Mouse (Mus musculus) stomach, postnatal 0 days (tissue): Measurements from ENCODE around the gene Nxnl1. TPM values are rescaled to one million over a fixed set of nuclear protein-coding genes. Genes with fewer than 3 reads are reported as not detected.

Experiments
- ATAC-seq: fragments of 200-750 bp; cut with Nextera tagmentation; 2 replicates; pipeline ENCODE4 v1.8.0; 2017; ENCODE audit not compliant: low FRiP score, low TSS enrichment
- DNase-seq: peaks from one replicate; pipeline ENCODE4 v3.0.0-alpha.2; 2016; ENCODE audit warnings: low spot score
- H3K27ac ChIP-seq: fragments of 300-500 bp; sonication (generic); replicated peaks from 2 replicates; pipeline ENCODE4 v1.5.1; 2014; ENCODE audit warnings: mild to moderate bottlenecking, control low read depth
- H3K27me3 ChIP-seq: fragments of 300-500 bp; sonication (generic); 2 replicates; pipeline ENCODE4 v1.6.1; 2014; ENCODE audit warnings: low read length; ENCODE audit not compliant: control insufficient read depth, insufficient read depth
- H3K36me3 ChIP-seq: fragments of 300-500 bp; sonication (generic); 2 replicates; pipeline ENCODE4 v1.6.1; 2014; ENCODE audit warnings: low read length, mixed read lengths; ENCODE audit not compliant: control insufficient read depth, insufficient read depth
- H3K4me1 ChIP-seq: fragments of 300-500 bp; sonication (generic); replicated peaks from 2 replicates; pipeline ENCODE4 v1.6.1; 2014; ENCODE audit warnings: antibody characterized with exemption; ENCODE audit not compliant: control insufficient read depth, insufficient read depth
- H3K4me2 ChIP-seq: fragments of 300-500 bp; sonication (generic); replicated peaks from 2 replicates; pipeline ENCODE4 v1.6.1; 2014; ENCODE audit warnings: low read depth, mild to moderate bottlenecking, control low read depth, moderate library complexity
- H3K4me3 ChIP-seq: fragments of 300-500 bp; sonication (generic); 2 replicates; pipeline ENCODE4 v1.5.1; 2014; ENCODE audit warnings: low read depth, low read length, control low read depth
- H3K9ac ChIP-seq: fragments of 300-500 bp; sonication (generic); 2 replicates; pipeline ENCODE4 v1.6.1; 2014; ENCODE audit warnings: mild to moderate bottlenecking, low read length, control low read depth, mixed read lengths
- H3K9me3 ChIP-seq: fragments of 300-500 bp; sonication (generic); 2 replicates; pipeline ENCODE4 v1.6.1; 2016; ENCODE audit warnings: low read length; ENCODE audit not compliant: control insufficient read depth
- CTCF ChIP-seq: IDR thresholded peaks from 2 replicates; pipeline ENCODE4 v1.5.1; 2016; ENCODE audit warnings: antibody characterized with exemption, low read depth, mild to moderate bottlenecking, moderate library complexity
- EP300 ChIP-seq: optimal IDR thresholded peaks from 2 replicates; pipeline ENCODE3; 2016; ENCODE audit warnings: antibody characterized with exemption
- WGBS: fragments of 180-500 bp; shearing (Covaris S2); extraction: QIAGEN DNeasy Blood & Tissue Kit; methylation state at CpG from one replicate; pipeline ENCODE4 v1.1.7; 2014; 5-methylcytosine and 5-hydroxymethylcytosine counted together
- polyA plus RNA-seq: library from polyadenylated mRNA; unstranded; fragments of >200 nt; fragmentation: Nextera tagmentation; extraction: Ambion mirVana; gene quantifications from 2 replicates; pipeline ENCODE4 v1.2.1, GENCODE M21; 2015

Nxnl1 gene
- polyA plus RNA-seq, 1 experiment from 2014 or later: 0.04 TPM

- no peaks in the 10 kb centered on the region; the same call in 1 of the 2 replicates for H3K4me1 ChIP-seq
- H3K9ac ChIP-seq: no peak overlapping the region
- no peaks in the 10 kb centered on the region for H3K36me3 ChIP-seq
- no peak for DNase-seq
- no peak overlapping the region for H3K27ac ChIP-seq
- WGBS: 59% methylated on average over 1 of the region's 1 CpGs
- H3K9me3 ChIP-seq: no peaks in the 10 kb centered on the region
- no peaks in the 10 kb centered on the region for H3K27me3 ChIP-seq
- H3K4me2 ChIP-seq: no peak overlapping the region
- ATAC-seq: no peak
- TF ChIP-seq EP300 (no peak), CTCF (no peak)
- H3K4me3 ChIP-seq: no peak overlapping the region
Measured at GRCm38 (mm10) chr8:71579009-71579408, 12.6 kb upstream of the Nxnl1 start.

GRCm38 (mm10) chr8:71577856-71578387, 11.5 kb upstream of the Nxnl1 start:
- Histone ChIP-seq H3K9me3 (no peaks in the 10 kb centered on the region), H3K4me3 (no peak overlapping the region), H3K9ac (no peak overlapping the region), H3K27ac (no peak overlapping the region), H3K36me3 (no peaks in the 10 kb centered on the region), H3K4me2 (no peak overlapping the region), H3K27me3 (no peaks in the 10 kb centered on the region), H3K4me1 (no peaks in the 10 kb centered on the region; the same call in none of the 2 replicates)
- WGBS: 70% methylated on average over 4 of the region's 4 CpGs
- ATAC-seq: no peak
- no peak for TF ChIP-seq CTCF
- no peak for TF ChIP-seq EP300
- no peak for DNase-seq

GRCm38 (mm10) chr8:71575020-71575419, 8.6 kb upstream of the Nxnl1 start:
- no peak overlapping the region for H3K27ac ChIP-seq
- 37% methylated on average over 1 of the region's 1 CpGs for WGBS
- H3K36me3 ChIP-seq: no peaks in the 10 kb centered on the region
- no peak overlapping the region for H3K4me3 ChIP-seq
- no peak overlapping the region for H3K4me2 ChIP-seq
- no peaks in the 10 kb centered on the region; the same call in 1 of the 2 replicates for H3K4me1 ChIP-seq
- TF ChIP-seq CTCF: no peak
- no peak for TF ChIP-seq EP300
- no peak overlapping the region for H3K9ac ChIP-seq
- H3K27me3 ChIP-seq: no peaks in the 10 kb centered on the region
- ATAC-seq (no peak), DNase-seq (no peak)
- H3K9me3 ChIP-seq: no peaks in the 10 kb centered on the region

- Histone ChIP-seq H3K9me3 (no peaks in the 10 kb centered on the region), H3K36me3 (no peaks in the 10 kb centered on the region), H3K4me1 (no peaks in the 10 kb centered on the region; the same call in 1 of the 2 replicates), H3K4me2 (no peak overlapping the region), H3K4me3 (no peak overlapping the region), H3K27ac (no peak overlapping the region), H3K27me3 (no peaks in the 10 kb centered on the region), H3K9ac (no peak overlapping the region)
- no peak for ATAC-seq
- DNase-seq: no peak
- TF ChIP-seq EP300: no peak
- TF ChIP-seq CTCF: no peak
- 64% methylated on average over 7 of the region's 7 CpGs for WGBS
Measured at GRCm38 (mm10) chr8:71574426-71574825, 8.0 kb upstream of the Nxnl1 start.

GRCm38 (mm10) chr8:71572847-71573633, 6.6 kb upstream of the Nxnl1 start:
- no peaks in the 10 kb centered on the region for H3K36me3 ChIP-seq
- no peak overlapping the region for H3K9ac ChIP-seq
- H3K9me3 ChIP-seq: no peaks in the 10 kb centered on the region
- H3K4me1 ChIP-seq: peaks cover 4% of the 10 kb centered on the region; the same call in 1 of the 2 replicates
- ATAC-seq (no peak), DNase-seq (peak; percentile 93)
- H3K27me3 ChIP-seq: no peaks in the 10 kb centered on the region
- TF ChIP-seq EP300: no peak
- no peak for TF ChIP-seq CTCF
- WGBS: 63% methylated on average over 9 of the region's 9 CpGs
- peak overlapping the region; percentile 70 for H3K27ac ChIP-seq
- H3K4me2 ChIP-seq: peak overlapping the region; percentile 17; the same call in 1 of the 2 replicates
- H3K4me3 ChIP-seq: no peak overlapping the region

GRCm38 (mm10) chr8:71572077-71572476, 5.7 kb upstream of the Nxnl1 start:
- Histone ChIP-seq H3K9me3 (no peaks in the 10 kb centered on the region), H3K4me2 (no peak overlapping the region), H3K4me1 (peaks cover 4% of the 10 kb centered on the region; the same call in 1 of the 2 replicates), H3K9ac (no peak overlapping the region), H3K4me3 (no peak overlapping the region), H3K36me3 (no peaks in the 10 kb centered on the region), H3K27ac (peak overlapping the region; percentile 56), H3K27me3 (no peaks in the 10 kb centered on the region)
- DNase-seq (no peak), ATAC-seq (no peak)
- TF ChIP-seq EP300 (no peak), CTCF (peak; percentile 38; the same call in 1 of the 2 replicates)
- WGBS: 67% methylated on average over 2 of the region's 2 CpGs
